Mouse (Mus musculus) spleen, adult 18-20 months (tissue): ENCODE data around the gene Nphp1.

ENCODE experiments used
- DNase-seq, 2 experiments: peaks; one replicate each; pipeline ENCODE4 v3.0.0; 2022; ENCODE audit warnings: mixed read lengths in 2 of 2

Nphp1 gene

DNA sequence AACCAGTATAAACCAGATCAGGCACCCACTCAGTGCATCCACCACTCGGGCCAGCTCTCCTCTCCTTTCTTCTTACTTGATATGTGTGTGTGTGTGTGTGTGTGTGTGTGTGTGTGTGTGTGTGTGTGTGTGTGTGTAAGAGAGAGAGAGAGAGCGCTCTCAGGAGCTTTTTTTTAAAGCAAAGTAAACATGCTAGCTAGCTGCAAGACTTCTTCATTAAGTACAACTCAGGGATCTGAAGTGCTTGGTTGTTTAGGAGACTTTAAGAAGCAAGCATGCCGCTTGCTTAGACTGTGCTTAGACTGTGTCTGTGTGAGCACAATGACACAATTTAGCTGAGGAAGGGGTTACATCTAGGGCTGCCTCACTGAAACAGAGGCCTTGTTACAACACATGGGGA, 46.1 kb downstream of the Nphp1 start:
- DNase-seq, result no peak

DNA sequence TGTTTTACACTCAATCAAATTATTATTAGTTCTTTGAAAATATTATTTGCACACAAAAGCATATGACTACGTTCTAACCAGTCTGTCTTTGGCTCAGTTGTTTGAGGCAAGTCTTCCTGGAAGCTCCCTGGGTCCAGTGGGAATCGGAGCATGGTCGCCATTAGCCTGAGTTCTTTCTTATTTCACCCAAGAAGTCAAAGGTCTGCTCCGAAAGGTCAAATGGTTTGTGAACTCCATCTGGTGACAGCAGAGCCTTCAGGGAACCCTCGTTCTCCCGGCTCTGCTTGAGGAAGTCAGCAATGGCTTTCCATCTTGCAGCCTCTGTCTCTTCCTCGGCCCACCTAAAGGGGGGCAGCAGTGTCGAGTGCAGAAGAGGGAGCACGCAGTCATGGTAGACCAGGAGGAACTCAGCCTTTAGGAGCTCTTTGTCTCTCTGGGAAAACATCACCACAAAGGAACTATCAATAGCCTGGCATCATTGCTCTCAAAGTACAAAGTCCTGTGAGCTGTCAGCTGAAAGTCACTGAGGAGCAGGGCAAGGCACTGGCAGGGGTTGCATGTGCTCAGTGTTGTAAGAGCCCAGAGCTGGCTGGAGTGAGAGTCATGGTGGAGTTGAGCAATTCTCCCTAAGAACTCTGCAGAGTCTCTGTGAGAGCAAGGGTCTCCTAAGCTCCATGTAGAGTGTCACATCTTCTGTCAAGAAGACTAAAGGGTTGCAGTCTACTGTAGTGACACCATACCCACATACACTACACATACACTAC, 47.8 kb downstream of the Nphp1 start:
- no peak for DNase-seq

DNA sequence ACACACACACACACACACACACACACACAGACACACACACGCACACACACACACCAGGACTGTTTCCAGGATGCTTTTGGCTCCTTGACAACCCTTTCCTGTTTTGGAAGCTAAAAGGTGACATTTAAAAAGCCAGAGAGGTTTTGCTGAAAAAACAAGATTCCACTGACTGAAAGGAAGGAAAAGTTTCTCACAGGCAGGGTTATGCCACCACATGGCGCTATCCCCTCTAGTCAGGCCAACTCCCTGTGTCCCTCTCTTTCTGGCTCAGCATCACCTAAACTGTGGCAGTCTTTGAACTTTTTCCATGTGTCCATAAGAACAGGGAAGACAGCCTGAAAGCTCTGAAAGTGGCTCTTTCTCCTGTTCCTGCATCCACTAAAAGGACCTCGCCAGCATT, 50.8 kb downstream of the Nphp1 start:
- no peak for DNase-seq

DNA sequence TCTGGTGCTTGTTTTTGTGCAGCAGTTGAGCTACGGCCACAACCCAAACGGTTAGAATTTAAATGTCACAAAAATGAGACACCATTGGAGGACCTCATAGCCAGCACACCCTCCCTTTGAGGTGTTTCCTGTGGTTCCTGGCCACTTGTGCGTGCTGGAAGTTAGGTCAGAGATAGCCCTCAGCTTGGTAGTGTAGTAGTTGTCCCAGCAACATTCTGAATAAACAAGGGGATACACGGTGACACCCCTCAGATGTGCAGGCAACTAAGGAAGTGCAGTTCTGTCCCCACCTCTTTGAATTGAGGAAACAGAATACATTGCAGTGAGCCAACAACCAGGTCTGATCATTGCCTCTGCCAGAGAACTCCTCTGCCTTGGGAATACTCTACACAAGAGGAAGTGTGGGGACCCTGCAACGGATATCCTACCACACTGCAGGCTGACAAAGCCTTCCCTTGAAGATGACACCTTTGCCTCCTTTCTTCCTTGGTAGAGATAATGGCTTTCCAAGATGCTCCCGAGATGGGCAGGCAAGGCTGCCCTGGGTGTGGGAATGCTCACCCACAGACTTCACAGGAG, 52.0 kb downstream of the Nphp1 start:
- no peak for DNase-seq

DNA sequence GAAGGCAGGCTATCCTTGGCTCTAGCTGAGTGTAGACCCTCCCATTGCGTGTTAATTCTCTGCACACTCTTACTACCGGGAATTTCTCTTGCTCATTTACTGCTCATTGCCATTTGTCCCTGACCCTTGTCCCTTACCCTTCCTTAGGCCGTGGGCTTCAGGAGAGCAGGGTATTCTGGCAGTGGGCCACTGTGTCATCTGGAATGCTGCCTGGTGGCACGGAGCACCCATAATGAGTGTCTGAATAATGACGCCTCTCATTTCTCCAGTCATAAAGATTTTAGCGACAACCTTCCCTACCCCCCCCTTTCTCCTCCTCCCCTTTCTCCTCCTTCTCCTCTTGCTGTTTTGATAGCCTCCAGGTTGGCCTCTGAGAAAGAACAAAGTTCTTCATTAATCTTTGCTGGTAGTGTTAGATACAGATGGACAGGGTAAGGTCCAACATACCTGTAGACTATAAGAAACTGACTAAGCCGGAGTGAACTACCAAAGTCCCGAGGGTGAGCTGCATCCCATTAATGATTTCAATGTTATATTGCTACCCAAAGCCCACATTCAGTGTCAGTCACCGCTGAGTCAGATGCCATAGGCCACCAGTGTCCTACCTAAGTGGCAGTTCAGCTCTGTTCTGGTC, 53.1 kb downstream of the Nphp1 start:
- DNase-seq, result no peak

DNA sequence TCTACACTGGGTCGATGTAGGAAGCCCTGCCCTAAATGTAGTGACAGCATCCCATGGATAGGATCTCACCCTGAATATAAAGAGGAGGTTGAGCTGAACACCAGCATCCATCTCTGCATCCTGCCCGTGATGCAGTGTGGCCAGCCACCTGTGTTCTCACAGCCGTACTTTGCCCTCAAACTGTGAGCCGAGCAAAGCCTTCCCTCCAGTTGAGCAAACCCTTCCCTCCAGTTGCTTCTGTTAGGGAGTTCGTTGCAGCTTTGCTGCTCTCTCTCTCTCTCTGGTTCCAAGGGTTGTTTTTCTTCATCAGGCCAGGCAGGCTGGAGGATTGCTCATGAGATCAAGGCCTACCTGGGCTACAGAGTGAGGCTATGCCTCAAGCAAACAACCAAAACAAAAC, 53.8 kb downstream of the Nphp1 start:
- DNase-seq, result no peak

DNA sequence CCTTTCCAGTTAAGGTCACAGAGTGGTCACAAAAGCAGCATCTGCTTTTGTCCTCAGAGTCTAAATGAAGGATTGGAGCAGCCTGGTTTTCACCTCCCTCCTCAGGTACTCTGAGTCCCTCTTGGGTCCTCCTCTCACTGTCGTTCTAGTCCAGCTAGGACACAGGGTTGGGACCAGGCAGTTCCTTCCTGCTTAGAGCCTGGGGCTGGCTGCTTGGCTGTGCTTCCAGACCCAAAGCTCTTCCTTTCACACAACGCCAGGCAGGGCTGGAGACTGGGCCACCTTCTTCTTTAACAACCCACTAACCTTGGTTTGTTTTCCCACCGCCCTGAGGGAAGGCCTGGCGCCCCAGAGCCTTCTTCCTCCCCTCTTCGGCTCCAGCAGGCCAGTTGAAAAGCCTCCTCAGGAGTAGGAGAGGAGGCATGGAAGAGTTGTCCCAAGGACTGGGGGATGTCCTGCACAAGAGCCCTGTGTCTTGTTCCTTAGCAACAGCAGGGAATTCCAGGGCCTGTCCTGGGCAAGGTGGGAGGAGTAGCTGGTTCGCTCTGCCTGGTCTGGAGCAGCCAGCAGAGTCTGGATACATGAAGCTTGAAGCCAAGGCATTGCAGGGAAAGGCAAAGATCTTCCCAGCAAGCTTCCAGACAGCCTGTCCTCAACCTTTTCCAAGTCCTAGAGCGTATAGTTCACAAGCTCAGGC, 58.2 kb downstream of the Nphp1 start:
- no peak for DNase-seq

DNA sequence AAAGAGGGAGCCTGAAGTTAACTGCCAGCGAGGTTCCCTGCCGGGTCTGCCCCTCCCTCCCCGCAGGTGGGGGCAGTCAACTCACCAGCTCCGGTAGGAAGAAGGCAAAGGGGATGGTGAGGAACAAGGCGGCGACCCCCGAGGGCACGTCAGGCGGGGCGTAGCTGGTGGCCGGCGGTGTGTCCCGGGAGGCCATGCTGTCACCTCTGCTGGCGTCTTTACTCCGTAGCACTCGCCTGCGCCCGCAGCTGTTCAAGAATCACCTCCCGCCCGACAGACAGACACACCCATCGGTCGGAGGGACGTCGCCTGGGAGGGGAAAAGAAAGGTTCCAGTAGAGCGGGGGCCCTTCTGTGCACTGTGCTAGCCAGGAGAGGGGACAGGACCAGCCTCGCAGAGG, 59.0 kb downstream of the Nphp1 start, which contains the start of gene Mall:
Gene Mall, minus strand, starts transcription at position 262 of the 400 bp plus-strand sequence.
- no peak for DNase-seq

DNA sequence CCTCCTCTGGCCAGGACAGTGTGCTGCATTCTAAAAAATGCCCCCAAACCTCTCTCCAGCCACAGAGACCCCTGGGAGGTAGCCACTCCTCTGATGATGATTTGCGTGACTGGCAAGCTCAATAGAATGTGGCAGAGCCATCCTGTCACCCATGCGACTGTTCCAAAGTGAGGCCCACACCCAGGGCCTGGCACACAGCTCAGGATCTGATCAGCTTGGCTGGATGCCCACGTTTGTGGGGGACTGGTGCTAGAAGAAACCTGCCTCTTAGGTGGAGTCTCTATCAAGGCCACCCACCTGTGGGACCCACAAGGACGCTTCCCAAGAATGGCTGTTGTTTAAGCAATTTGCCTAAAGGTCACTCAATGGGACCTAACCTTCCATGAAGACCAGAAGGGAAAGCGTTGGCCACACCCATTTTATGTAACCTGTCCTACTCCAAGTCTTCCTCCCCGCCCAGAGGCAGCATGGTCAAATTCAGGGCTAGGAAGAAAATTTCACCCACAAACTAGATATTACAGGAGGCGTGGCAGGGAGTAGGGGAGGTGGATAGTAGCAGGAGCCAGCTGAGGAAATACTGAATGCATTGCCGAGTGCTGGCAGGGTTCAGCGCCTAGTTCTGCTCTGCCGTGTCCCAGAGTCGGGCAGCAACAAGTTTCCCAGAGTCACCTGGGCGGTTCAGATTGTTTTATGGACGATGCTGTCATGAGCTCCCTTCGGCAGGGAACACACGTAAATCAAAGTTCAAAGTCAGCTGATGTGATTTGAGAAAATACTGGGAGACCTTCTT, 59.8 kb downstream of the Nphp1 start:
- DNase-seq, result no peak

DNA sequence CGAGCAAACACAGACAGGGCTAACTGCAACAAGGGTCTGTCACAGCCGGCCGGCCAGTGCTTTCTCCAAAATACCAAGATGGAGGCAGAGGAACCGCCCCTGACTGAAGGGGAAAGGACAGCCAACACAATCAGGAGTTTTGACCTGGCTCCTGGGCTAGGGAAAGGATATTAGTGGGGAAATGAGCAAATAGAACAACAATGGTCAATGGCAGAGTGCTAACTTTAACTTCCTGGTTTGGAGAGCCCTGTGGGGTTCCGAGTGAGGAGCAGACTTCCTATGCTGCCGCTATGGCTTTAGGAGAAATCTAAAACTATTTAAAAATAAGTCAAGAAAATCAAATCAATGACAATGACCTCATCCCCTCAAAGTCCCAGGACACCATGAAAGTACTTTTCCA, 60.6 kb downstream of the Nphp1 start:
- DNase-seq, result no peak

DNA sequence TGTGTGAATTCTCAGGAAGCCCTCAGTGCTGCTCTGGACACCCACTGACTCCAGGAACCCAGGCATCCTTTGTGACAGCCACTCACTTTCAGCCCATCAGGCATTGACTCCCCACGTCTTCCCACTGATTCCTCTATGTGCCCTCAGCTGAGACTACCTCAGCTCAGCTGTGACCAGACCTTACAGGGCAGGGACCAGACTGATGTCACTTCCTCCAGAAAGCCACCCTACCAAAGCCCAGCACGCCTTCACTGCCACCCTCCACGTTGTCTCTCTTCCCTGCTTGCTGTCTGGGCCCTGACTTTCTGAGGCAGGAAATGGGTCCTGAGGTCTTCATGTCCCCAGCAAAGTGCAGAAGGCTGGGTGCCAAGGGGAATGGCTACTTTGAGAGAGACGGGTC, 65.5 kb downstream of the Nphp1 start:
- peak; percentile 14 to 25 for DNase-seq

DNA sequence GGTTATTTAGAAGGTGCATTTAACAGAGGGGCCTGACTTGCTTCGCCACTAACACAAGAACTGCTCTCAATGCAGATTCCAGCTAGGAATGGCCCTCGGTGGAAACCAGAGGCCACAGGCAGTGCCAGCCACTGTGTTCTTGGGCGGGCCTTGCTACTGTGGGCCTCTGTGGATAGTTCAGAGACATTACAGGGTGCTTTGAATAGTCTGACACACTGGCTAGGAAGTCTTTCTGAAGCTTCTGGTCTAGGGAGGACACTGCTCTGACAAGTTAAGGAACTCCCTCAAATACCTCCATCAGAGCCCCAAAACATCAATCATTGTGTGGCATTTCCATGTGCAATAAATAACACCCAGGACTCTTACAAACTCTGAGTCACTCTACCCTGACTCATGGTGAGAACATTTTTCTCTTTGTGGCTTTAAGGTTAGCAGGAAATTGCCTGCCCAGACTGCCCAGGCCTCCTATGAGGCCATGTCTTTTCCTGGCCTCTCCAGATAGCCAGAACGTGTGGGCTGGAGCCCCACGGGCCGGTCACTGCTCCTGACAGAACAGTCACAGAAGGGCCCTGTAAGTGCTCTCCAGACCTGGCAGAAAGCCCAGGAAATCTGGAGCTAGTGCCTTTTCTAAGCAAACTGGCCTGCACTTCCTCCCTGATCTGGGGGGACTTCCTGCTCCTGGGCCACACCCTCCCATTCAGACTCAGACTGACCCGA, 66.4 kb downstream of the Nphp1 start:
- DNase-seq, result peak in 1 of 2 experiments; percentile 27

DNA sequence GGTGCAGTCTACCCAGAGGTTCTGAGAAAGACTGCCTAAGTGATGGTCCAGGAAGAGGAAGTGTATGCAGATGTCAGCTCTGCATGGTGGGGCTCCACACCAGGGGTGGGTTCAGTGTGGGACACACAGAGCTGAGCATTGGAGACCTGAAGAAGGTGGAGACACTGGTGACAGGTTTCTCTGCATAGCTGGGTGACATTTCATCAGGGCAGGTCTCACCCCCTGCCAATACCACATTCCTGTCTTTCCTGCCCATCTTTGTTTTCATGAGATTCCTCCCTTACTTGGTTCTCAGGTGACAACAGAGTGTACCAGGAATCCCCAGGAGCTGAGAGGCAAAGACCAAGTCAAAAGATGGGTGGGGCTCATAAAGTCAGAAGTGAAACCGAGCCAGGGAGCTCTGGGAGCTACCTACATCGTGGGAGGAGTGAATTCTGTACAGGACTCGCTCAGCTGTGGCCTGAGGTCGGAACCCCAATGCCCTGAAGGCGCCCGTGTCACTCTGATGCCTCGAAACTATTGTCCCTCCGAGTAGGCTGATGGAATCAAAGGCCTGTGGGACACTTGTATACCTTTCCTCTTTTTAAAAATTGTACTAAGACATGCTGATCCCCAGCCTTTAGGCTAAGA, 69.7 kb downstream of the Nphp1 start:
- DNase-seq, result peak; percentile 45 to 46

DNA sequence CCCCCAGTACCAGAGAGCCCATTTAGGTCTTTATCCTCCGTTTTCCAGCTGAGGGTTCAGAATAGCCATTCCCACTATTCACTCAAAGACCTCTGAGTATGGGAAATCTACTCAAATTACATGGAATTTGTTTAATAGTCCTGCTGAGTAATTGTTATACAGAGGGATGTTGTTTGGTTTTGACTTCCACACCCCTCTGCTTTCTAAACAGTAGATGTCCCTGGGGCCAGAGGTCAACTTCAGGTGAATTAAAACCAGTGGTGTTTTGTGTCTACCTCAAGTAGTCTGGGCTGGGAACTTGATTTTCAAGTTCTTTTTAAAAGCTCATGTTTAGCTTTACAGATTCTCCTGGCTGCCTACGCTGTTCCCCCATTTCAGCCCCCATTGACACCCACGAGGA, 74.0 kb downstream of the Nphp1 start:
- DNase-seq, result no peak

DNA sequence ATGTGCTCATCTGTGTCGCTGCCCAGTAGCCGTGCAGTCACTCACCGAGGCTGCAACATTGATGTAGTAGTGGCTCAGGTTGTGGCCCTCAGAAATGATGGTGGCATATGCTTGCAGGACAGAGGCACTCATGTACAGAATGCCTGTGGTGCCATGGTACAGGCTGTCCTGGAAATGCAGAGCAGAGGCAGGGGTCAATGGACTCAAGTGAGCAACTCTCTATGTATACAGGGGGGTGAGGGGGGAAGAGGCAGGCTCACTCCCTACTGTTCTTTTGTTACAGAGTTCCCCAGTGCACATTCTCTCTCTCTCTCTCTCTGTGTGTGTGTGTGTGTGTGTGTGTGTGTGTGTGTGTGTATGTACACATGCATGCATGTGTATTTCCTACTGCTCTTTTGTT, 79.9 kb downstream of the Nphp1 start:
- DNase-seq, result no peak

DNA sequence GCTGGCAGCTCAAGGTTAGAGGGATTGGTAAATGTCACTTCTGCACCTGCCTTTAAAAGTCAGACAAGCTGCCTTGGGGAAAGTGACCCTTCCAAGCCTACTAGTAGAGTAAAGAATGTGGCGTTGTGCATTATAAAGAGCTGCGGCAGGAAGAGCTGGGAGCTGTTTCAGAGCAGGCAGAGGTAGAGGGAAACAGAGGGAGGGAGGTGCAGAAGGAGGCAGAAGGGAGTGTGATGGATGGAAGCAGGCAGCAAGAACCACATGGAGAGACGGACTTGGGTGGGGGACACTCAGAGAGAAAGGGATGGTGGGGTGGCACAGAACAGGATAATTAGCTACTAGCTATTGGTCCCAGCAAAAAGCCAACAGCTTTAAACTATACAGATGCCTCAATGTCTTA, 80.6 kb downstream of the Nphp1 start:
- no peak for DNase-seq

DNA sequence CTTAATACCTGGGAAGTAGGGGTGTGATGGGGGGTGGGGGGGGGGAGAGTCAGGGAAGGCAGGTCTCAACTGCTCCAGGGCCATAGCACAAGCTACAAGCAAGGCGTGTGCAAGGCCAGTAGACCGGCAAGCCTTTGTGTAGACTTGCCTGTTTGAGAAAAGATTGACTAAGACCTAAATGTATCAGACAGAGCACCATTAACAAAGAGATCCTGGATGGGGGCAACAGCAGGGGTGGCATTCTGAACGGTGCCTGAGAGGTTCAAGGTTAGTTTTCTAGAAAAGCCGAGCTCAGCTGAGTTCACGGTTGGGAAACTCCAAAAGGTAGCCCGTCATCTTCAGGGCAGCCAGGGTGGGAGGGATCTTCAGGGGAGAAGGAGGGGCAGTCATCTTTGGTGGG, 83.4 kb downstream of the Nphp1 start:
- DNase-seq, result no peak
